Mouse (Mus musculus): Measurements from ENCODE around the gene Vrk1. TPM values are rescaled to one million over a fixed set of nuclear protein-coding genes. Genes with fewer than 3 reads are reported as not detected.
A peak's percentile ranks its signal among the peaks of the same experiment; 100 is the strongest.

Vrk1 gene
- polyA plus RNA-seq, 1 experiment from 2014 or later = 90.8 TPM

DNA sequence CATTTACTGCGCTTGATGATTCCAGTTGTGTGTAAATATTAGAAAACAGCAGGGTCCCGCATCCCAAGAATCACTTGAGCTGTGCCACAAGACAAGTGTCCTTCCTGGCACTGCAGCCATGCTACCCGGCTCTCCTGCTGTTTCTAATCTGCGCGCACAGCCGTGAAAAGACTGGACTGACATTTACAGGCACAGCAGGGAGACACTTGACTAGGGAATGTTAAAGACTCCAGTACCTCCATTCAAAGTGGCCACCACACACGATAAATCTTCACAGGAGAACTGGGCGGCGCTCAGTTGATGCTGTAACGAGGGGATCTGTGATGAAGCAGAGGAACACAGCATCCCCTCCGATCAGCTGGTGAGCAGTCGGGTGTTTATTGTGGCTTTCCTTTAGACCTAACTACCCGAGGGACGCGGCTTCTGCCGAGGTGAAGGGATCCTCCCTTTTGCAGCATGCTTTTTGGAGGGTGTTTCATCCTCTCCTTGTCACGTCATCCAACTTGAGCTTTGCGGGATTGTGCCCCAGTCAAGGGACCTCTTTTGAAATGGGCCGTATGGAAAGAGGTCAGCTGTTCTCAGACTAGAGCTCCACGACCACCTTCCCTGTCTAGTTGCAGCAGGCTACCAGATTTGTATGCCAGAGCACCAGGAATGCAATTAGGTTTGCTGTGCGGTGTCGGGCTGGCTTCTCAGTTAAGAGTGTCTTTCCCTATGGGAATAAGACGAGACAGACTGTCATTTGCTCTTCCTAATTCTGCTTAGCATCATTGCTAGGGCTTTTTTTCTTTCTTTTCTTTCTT lies 71.1 kb downstream of the Vrk1 start:
- ATAC-seq = peak; percentile 45
- H3K27me3 ChIP-seq (replicated peaks; ENCODE audit: control insufficient read depth, insufficient read depth, low read length) = no peaks in the 10 kb centered on the region
- peak; percentile 70 for DNase-seq (ENCODE audit: low spot score)

DNA sequence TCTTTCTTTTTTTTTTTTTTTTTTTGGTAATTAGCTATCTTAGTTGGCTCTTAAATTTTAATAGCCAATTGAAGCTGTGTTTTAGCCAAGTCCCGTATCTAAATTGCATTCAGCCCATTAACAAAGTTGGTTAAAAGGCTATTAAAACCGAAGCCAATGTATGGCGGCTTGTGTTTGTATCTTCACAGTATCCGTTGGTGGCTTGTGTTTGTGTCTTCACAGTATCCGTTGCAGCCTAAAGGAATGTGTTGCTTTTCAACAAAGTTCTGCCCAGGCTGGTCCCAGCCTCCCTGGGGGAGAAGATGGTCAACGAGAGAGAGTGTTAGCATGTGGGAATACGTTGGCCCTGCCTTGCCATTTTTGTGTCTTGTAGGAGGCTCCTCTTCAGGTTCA lies 71.7 kb downstream of the Vrk1 start:
- Histone ChIP-seq H3K27me3 (replicated peaks; ENCODE audit: control insufficient read depth, insufficient read depth, low read length) (no peaks in the 10 kb centered on the region), H3K9me3 (replicated peaks; ENCODE audit: control insufficient read depth, low read length) (no peaks in the 10 kb centered on the region), H3K36me3 (ENCODE audit: control insufficient read depth, insufficient read depth, low read length) (0 out of 2 replicates have a peak, but pooled peaks cover 3% of the 10 kb centered on the region), H3K9ac (ENCODE audit: low read length) (peak overlapping the region; percentile 25; the same call in 1 of the 2 replicates), H3K4me2 (ENCODE audit: low read length) (peak overlapping the region; percentile 51), H3K4me1 (ENCODE audit: control insufficient read depth, insufficient read depth, low read length) (peaks cover 31% of the 10 kb centered on the region), H3K4me3 (ENCODE audit: low read depth, low read length) (no peak overlapping the region), H3K27ac (ENCODE audit: low read depth, low read length) (peak overlapping the region; percentile 90)
- peak; percentile 57 for DNase-seq (ENCODE audit: low spot score)
- ATAC-seq = peak; percentile 24
- WGBS = 6% methylated on average over 7 of the region's 7 CpGs

More for the DNA sequence above, 71.1 kb downstream of the Vrk1 start:
- 4% methylated on average over 23 of the region's 23 CpGs for WGBS
- 0 out of 2 replicates have a peak, but pooled peaks cover 5% of the 10 kb centered on the region for H3K36me3 ChIP-seq (ENCODE audit: control insufficient read depth, insufficient read depth, low read length)
- H3K9ac ChIP-seq (ENCODE audit: low read length) = peak overlapping the region; percentile 49; the same call in 1 of the 2 replicates
- peaks cover 31% of the 10 kb centered on the region for H3K4me1 ChIP-seq (ENCODE audit: control insufficient read depth, insufficient read depth, low read length)
- H3K27ac ChIP-seq (ENCODE audit: low read depth, low read length) = peak overlapping the region; percentile 90
- peak overlapping the region; percentile 51 for H3K4me2 ChIP-seq (ENCODE audit: low read length)
- peak overlapping the region; percentile 16 for H3K4me3 ChIP-seq (ENCODE audit: low read depth, low read length)
- no peaks in the 10 kb centered on the region for H3K9me3 ChIP-seq (replicated peaks; ENCODE audit: control insufficient read depth, low read length)

DNA sequence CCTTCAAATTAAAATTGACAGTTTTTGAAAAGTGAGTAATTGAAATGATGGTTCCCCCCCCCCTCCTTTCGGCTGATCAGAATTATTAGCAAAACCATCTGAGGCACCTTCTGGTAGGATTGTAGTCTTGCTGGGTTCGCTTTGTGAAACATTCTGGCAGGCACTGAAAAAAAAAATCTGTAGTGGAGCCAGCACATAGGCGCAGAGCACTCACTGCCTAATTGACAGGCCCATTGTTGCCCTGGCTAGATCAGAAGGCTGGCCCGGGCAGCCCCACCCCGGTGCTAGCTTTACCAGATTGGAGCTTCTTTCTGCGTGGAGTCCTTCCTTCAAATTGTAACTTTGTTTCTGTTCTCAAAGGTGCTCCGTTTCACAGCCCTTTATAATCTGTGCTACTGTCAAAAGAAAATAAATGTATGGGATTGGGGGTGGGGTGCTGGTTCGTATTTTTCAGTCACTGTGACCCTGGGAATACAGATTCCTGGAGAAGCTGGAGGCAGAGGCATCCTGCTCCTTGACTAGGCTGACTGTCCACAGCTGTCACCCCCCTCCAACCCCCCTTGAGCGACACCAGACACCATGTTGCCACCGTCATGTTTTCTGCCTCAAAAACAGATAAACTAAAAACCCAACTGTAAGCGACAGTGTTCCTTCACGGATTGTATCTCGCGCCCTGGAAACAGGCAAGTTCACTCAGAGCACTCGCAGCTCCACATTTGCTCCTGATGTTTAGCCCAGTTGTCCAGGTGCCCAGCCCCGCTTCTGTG lies 72.3 kb downstream of the Vrk1 start:
- no peaks in the 10 kb centered on the region for H3K27me3 ChIP-seq (replicated peaks; ENCODE audit: control insufficient read depth, insufficient read depth, low read length)
- H3K4me3 ChIP-seq (ENCODE audit: low read depth, low read length) = no peak overlapping the region
- peaks cover 31% of the 10 kb centered on the region for H3K4me1 ChIP-seq (ENCODE audit: control insufficient read depth, insufficient read depth, low read length)
- DNase-seq (ENCODE audit: low spot score) = peak; percentile 95
- H3K36me3 ChIP-seq (ENCODE audit: control insufficient read depth, insufficient read depth, low read length) = 0 out of 2 replicates have a peak, but pooled peaks cover 3% of the 10 kb centered on the region
- 20% methylated on average over 16 of the region's 16 CpGs for WGBS
- peak overlapping the region; percentile 51 for H3K4me2 ChIP-seq (ENCODE audit: low read length)
- H3K27ac ChIP-seq (ENCODE audit: low read depth, low read length) = peak overlapping the region; percentile 90
- ATAC-seq = peak; percentile 90
- H3K9me3 ChIP-seq (replicated peaks; ENCODE audit: control insufficient read depth, low read length) = no peaks in the 10 kb centered on the region
- peak overlapping the region; percentile 47; the same call in 1 of the 2 replicates for H3K9ac ChIP-seq (ENCODE audit: low read length)

DNA sequence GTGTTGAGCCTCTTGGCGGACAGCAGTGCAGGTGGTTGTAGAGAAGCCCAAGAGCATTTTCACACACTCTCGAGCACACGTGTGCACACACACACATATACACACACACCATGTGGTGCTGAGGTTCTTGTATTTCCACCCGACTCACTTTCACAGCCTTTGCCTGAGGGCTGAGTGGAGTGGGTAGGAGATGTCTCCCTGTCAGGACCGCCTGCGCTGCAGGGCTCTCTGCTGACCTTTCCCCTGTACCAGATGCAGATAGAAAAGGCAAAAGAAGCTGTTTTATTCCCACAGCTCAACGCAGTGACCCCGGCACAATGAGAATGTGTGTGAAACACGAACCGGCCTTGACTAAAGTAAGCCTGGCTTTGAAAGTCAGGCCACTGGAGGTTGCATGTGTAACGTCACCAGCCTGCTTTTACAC lies 72.9 kb downstream of the Vrk1 start:
- no peak for DNase-seq (ENCODE audit: low spot score)
- Histone ChIP-seq H3K9ac (ENCODE audit: low read length) (peak overlapping the region; percentile 47; the same call in 1 of the 2 replicates), H3K4me1 (ENCODE audit: control insufficient read depth, insufficient read depth, low read length) (peaks cover 31% of the 10 kb centered on the region), H3K9me3 (replicated peaks; ENCODE audit: control insufficient read depth, low read length) (no peaks in the 10 kb centered on the region), H3K4me3 (ENCODE audit: low read depth, low read length) (no peak overlapping the region), H3K27ac (ENCODE audit: low read depth, low read length) (peak overlapping the region; percentile 90), H3K27me3 (replicated peaks; ENCODE audit: control insufficient read depth, insufficient read depth, low read length) (no peaks in the 10 kb centered on the region), H3K36me3 (ENCODE audit: control insufficient read depth, insufficient read depth, low read length) (0 out of 2 replicates have a peak, but pooled peaks cover 3% of the 10 kb centered on the region), H3K4me2 (ENCODE audit: low read length) (peak overlapping the region; percentile 51; the same call in 1 of the 2 replicates)
- ATAC-seq = peak; percentile 16; the same call in 1 of the 2 replicates
- WGBS = 42% methylated on average over 11 of the region's 11 CpGs

DNA sequence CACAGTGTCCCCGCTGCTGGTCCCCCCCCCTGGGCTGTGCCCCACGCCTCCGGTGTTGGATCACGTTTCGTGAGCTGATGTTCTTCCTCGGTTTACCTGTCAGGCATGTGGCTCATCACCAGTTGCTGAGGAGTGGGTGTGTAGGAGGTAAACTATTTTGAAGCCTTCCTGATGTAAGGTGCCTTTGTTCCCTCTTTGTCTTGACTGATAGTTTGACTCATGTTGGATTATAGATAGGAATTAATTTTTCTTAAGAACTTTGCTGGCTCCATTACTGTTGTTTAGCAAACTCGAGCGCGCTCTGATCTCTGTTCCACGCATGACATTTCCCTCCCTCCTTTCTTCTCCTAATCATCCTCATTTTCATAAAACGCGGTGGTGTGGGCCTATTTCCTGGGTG lies 74.1 kb downstream of the Vrk1 start:
- Histone ChIP-seq H3K9ac (ENCODE audit: low read length) (no peak overlapping the region), H3K27ac (ENCODE audit: low read depth, low read length) (0 out of 2 replicates have a peak overlapping the region, but pooled peaks have one; percentile 90), H3K4me2 (ENCODE audit: low read length) (no peak overlapping the region), H3K27me3 (replicated peaks; ENCODE audit: control insufficient read depth, insufficient read depth, low read length) (no peaks in the 10 kb centered on the region), H3K4me3 (ENCODE audit: low read depth, low read length) (no peak overlapping the region), H3K36me3 (ENCODE audit: control insufficient read depth, insufficient read depth, low read length) (no peaks in the 10 kb centered on the region), H3K9me3 (replicated peaks; ENCODE audit: control insufficient read depth, low read length) (no peaks in the 10 kb centered on the region), H3K4me1 (ENCODE audit: control insufficient read depth, insufficient read depth, low read length) (peaks cover 31% of the 10 kb centered on the region)
- ATAC-seq (no peak), DNase-seq (ENCODE audit: low spot score) (no peak)
- 94% methylated on average over 12 of the region's 12 CpGs for WGBS

DNA sequence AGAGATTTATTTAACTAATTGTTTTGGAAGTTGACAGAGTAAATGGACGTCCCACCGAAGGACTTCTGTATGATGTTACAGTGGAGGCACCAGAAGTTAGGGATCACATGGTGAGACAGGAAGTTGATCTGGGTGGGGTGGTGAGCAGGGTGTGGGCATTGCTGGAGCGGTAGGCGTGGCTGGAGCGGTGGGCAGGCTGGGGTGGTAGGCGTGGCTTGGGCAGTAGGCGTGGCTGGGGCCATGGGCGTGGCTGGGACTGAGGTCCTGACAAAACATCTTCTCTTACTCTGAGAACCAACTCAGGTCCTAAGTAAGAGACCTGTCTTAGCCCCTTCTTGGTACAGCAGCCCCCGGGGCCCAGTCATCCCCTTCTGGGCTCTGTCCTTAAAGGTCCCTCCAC lies 84.8 kb downstream of the Vrk1 start:
- H3K9ac ChIP-seq (ENCODE audit: low read length) = no peak overlapping the region
- H3K4me2 ChIP-seq (ENCODE audit: low read length) = no peak overlapping the region
- ATAC-seq (no peak), DNase-seq (ENCODE audit: low spot score) (no peak)
- no peaks in the 10 kb centered on the region for H3K9me3 ChIP-seq (replicated peaks; ENCODE audit: control insufficient read depth, low read length)
- WGBS = 94% methylated on average over 9 of the region's 9 CpGs
- H3K27me3 ChIP-seq (replicated peaks; ENCODE audit: control insufficient read depth, insufficient read depth, low read length) = no peaks in the 10 kb centered on the region
- H3K27ac ChIP-seq (ENCODE audit: low read depth, low read length) = no peak overlapping the region
- H3K4me1 ChIP-seq (ENCODE audit: control insufficient read depth, insufficient read depth, low read length) = no peaks in the 10 kb centered on the region
- no peaks in the 10 kb centered on the region for H3K36me3 ChIP-seq (ENCODE audit: control insufficient read depth, insufficient read depth, low read length)
- H3K4me3 ChIP-seq (ENCODE audit: low read depth, low read length) = no peak overlapping the region

DNA sequence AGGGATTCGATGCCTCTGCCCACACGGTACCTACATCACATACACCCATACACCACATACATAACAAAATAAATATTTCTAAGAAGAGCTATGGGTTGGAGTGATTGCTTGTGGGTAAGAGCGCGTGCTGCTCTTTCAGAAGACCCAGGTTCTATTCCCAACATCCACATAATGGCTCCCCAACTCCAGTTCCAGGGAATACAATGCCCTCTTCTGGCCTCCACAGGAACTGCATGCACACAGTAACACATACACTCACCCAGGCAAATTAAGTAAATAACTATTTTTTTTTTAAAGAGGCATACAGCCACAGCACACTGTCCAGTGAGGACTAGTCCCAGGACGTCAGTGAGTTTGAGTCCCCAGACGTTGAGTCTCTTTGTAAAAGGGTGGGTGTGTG lies 92.0 kb downstream of the Vrk1 start:
- no peaks in the 10 kb centered on the region for H3K9me3 ChIP-seq (replicated peaks; ENCODE audit: control insufficient read depth, low read length)
- no peak overlapping the region for H3K4me2 ChIP-seq (ENCODE audit: low read length)
- no peak overlapping the region for H3K4me3 ChIP-seq (ENCODE audit: low read depth, low read length)
- no peak overlapping the region for H3K27ac ChIP-seq (ENCODE audit: low read depth, low read length)
- 92% methylated on average over 6 of the region's 6 CpGs for WGBS
- no peak overlapping the region for H3K9ac ChIP-seq (ENCODE audit: low read length)
- DNase-seq (ENCODE audit: low spot score) (no peak), ATAC-seq (no peak)
- H3K4me1 ChIP-seq (ENCODE audit: control insufficient read depth, insufficient read depth, low read length) = peaks cover 12% of the 10 kb centered on the region
- H3K36me3 ChIP-seq (ENCODE audit: control insufficient read depth, insufficient read depth, low read length) = no peaks in the 10 kb centered on the region
- no peaks in the 10 kb centered on the region for H3K27me3 ChIP-seq (replicated peaks; ENCODE audit: control insufficient read depth, insufficient read depth, low read length)

DNA sequence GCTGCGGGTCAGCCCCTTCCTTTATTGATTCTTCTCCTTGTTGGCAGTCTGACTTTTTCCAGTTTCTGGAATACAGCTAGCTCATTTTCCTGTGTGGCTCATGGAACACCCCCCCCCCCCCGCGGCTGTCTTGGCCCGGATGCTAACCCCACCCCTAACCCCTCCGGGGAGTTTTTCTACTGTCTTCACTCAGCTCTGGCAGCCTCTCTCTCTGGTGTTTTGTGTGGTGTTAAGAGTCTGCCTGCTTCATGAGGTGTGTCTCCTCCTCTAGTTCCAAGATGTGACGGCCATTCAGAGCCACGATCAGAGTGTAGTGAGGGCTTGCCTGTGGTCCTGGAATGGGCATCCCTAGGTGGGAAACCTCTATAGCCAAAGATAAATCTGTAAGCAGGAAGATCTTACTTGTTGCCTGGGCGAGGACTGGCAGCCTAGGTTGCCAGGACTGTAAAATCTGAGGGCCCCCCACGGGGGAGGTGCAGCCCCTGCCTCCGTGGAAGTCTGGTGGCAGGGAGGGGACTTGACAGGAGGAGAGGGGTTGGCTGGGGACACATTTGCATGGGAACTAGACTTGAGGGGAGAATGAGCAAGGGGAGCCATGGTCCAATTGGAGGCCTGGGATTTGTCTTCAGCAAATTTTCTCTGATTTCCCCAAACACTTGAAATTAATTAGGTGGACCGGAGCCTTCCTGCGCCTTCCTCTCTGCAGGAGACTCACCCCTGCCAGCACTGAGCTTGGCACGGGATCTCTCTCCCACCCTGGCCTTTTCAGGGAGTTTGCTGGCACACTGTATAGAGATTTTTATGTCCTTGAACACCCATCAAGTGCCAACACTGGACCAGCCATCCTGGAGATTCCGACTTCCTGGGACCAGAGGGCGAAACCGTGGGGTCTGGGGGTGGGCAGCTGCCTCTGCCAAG lies 93.0 kb downstream of the Vrk1 start:
- Histone ChIP-seq H3K9me3 (replicated peaks; ENCODE audit: control insufficient read depth, low read length) (no peaks in the 10 kb centered on the region), H3K36me3 (ENCODE audit: control insufficient read depth, insufficient read depth, low read length) (no peaks in the 10 kb centered on the region), H3K9ac (ENCODE audit: low read length) (no peak overlapping the region), H3K4me1 (ENCODE audit: control insufficient read depth, insufficient read depth, low read length) (peaks cover 12% of the 10 kb centered on the region), H3K4me2 (ENCODE audit: low read length) (no peak overlapping the region), H3K4me3 (ENCODE audit: low read depth, low read length) (no peak overlapping the region), H3K27ac (ENCODE audit: low read depth, low read length) (peak overlapping the region; percentile 39), H3K27me3 (replicated peaks; ENCODE audit: control insufficient read depth, insufficient read depth, low read length) (no peaks in the 10 kb centered on the region)
- 36% methylated on average over 16 of the region's 16 CpGs for WGBS
- ATAC-seq (peak; percentile 69), DNase-seq (ENCODE audit: low spot score) (peak; percentile 71)

Measured in forebrain, embryonic 14.5 days (tissue).